Mouse (Mus musculus) heart, postnatal 10 days (tissue): ENCODE results near the gene Itgb8. TPM values are rescaled to one million over a fixed set of nuclear protein-coding genes. Genes with fewer than 3 reads are reported as not detected.
A peak's percentile ranks its signal among the peaks of the same experiment; 100 is the strongest.

Source experiments
- DNase-seq, 2 experiments: peaks; one replicate each; pipeline ENCODE4 v3.0.0; 2021
- intact Hi-C: fragments of 180-260 bp; cut with DNase I; formaldehyde crosslinking; loops from one replicate; pipeline ENCODE4 v1.15.1; 2025
- total RNA-seq, 2 experiments: library from RNA; stranded (reverse); gene quantifications; 2 replicates each; pipeline ENCODE4 v1.2.3; 2021

Gene Itgb8
- total RNA-seq, 2 experiments from 2014 or later = 2.0 TPM

GRCm38 (mm10) chr12:119150956-119151355 is 87.6 kb downstream of the Itgb8 start:
- intact Hi-C loops = no loop called here
- DNase-seq = no peak

GRCm38 (mm10) chr12:119147753-119148152 is 90.8 kb downstream of the Itgb8 start:
- no peak for DNase-seq
- intact Hi-C loops = no loop called here

GRCm38 (mm10) chr12:119146031-119146430 is 92.6 kb downstream of the Itgb8 start:
- DNase-seq = no peak
- intact Hi-C loops = no loop called here

GRCm38 (mm10) chr12:119137946-119138345 is 100.7 kb downstream of the Itgb8 start:
- DNase-seq = no peak
- intact Hi-C loops = no loop called here

- intact Hi-C loops = no loop called here
- no peak for DNase-seq
Measured at GRCm38 (mm10) chr12:119113522-119114135, 125.0 kb downstream of the Itgb8 start.

- intact Hi-C loops = no loop called here
- DNase-seq = peak in 1 of 2 experiments; percentile 19
Measured at GRCm38 (mm10) chr12:119110091-119110490, 128.5 kb downstream of the Itgb8 start.

Other genes starting within 250 kb of the Itgb8 start
- not detected for gene Macc1, start 75.5 kb upstream of the Itgb8 start, total RNA-seq